ENCODE assay signal across 12 mouse cellular contexts in genomic region chr7:140971479-140972171, GRCm38 (mm10). TPM values are rescaled to one million over a fixed set of nuclear protein-coding genes. Genes with fewer than 3 reads are reported as not detected.
A peak's percentile ranks its signal among the peaks of the same experiment; 100 is the strongest.
DNase-seq lines count a peak whose midpoint lies in the region; ATAC-seq and TF ChIP-seq lines count a peak whose summit lies in the region.
"Had no signal": no experiment of that assay in that cellular context is flagged by ENCODE, and none has a peak within 500 bp of the region (broad histone marks: within the 10 kb centered on the region; RNA-seq: fewer than 3 reads in every experiment).

No protein-coding gene starts in this region.

- no peak for DNase-seq in ES-E14 (ENCODE audit: low read depth, low spot score)
- peak; percentile 56 for DNase-seq in heart, adult 8-10 months (ENCODE audit: low spot score)
- DNase-seq in lung, postnatal 25 days (ENCODE audit: low spot score) = peak; percentile 72
- no peak for DNase-seq in cerebellum, postnatal 14 days
- DNase-seq in cerebellum, adult 9-11 months = no peak
- no peak for DNase-seq in left cerebral cortex, adult 8-10 months (ENCODE audit: low spot score in 2 of 2)
- DNase-seq: cerebellum, adult 2 months had no signal

- H3K9ac ChIP-seq in ES-E14 (ENCODE audit: insufficient read depth, low read depth, low read length, poor library complexity, severe bottlenecking) = no peak overlapping the region; the same call in 1 of the 2 replicates
- no peak overlapping the region for H3K9ac ChIP-seq in kidney, embryonic 16.5 days (replicated peaks; ENCODE audit: low read length)

- peaks cover 25 to 52% of the 10 kb centered on the region in 2 experiments for H3K4me1 ChIP-seq in ES-E14 (ENCODE audit: control insufficient read depth in 2 of 2, insufficient read depth in 2 of 2, low read length in 2 of 2, poor library complexity in 1 of 2)
- H3K4me1 ChIP-seq in kidney, embryonic 16.5 days (ENCODE audit: insufficient read depth, low read length) = peaks cover 46% of the 10 kb centered on the region

- H3K4me2 ChIP-seq in kidney, embryonic 16.5 days (replicated peaks; ENCODE audit: low read depth, low read length) = no peak overlapping the region

- in situ Hi-C loops in ES-E14 (cut with MboI; ENCODE audit: low sequenced_read_pairs in 2 of 2, unreplicated experiment in 2 of 2) = no loop called here

- H3K27ac ChIP-seq in ES-E14 (ENCODE audit: insufficient read depth, low read depth, low read length, poor library complexity, severe bottlenecking) = peak overlapping the region; percentile 45; the same call in 1 of the 2 replicates
- peak overlapping the region; percentile 82 for H3K27ac ChIP-seq in kidney, embryonic 16.5 days (ENCODE audit: low read length)

- ATAC-seq in kidney, embryonic 16.5 days (ENCODE audit: low FRiP score, low TSS enrichment) = peak; percentile 29; the same call in 1 of the 2 replicates
- no peak for ATAC-seq in monocyte, adult 5-6 weeks (replicated peaks; ENCODE audit: insufficient number of reproducible peaks, low FRiP score, low TSS enrichment, poor library complexity, severe bottlenecking)

- H3K4me3 ChIP-seq in ES-E14 (ENCODE audit: insufficient read depth in 1 of 2, low read depth in 1 of 2, low read length in 2 of 2, poor library complexity in 1 of 2, severe bottlenecking in 1 of 2) = no peak overlapping the region
- H3K4me3 ChIP-seq in kidney, embryonic 16.5 days (ENCODE audit: low read length) = no peak overlapping the region

- no peaks in the 10 kb centered on the region for H3K27me3 ChIP-seq in kidney, embryonic 16.5 days (ENCODE audit: insufficient read depth, low read length)

- H3K9me3 ChIP-seq in ES-E14 (ENCODE audit: control insufficient read depth, insufficient read depth, low read depth, low read length) = no peaks in the 10 kb centered on the region
- no peaks in the 10 kb centered on the region for H3K9me3 ChIP-seq in kidney, embryonic 16.5 days (ENCODE audit: low read length)

- H3K36me3 ChIP-seq in ES-E14 (ENCODE audit: control insufficient read depth, insufficient read depth, low read length, poor library complexity, severe bottlenecking) = peaks cover 9% of the 10 kb centered on the region; the same call in 1 of the 2 replicates
- H3K36me3 ChIP-seq in kidney, embryonic 16.5 days (ENCODE audit: insufficient read depth, low read length) = no peaks in the 10 kb centered on the region

- 58% methylated on average over 8 of the region's 8 CpGs for WGBS in kidney, embryonic 16.5 days

TF ChIP-seq in ES-E14, 5 proteins besides CTCF, POLR2A, EP300 and RAD21:
- TF ChIP-seq HCFC1 (IDR thresholded peaks at IDR 0.05; ENCODE audit: borderline replicate concordance, insufficient read depth, low read length) = no peak

RNA-seq across cellular contexts. Expression of gene Ifitm1, which starts 4.6 kb away (rescaled TPM):
- 274 and 585 TPM in 2 replicates for total RNA-seq in ES-E14 (2012; rRNA removed)
- total RNA-seq in heart, adult 8-10 months (2022) = 1 to 10 TPM; 1.6 to 6.3 (median 5.0) TPM
- polyA plus RNA-seq in kidney, embryonic 16.5 days (2015; fragmentation: Nextera tagmentation; extraction: Ambion mirVana) = 64.6 and 72.4 TPM in 2 replicates
- total RNA-seq in monocyte, adult 5-6 weeks (2017) = 38.2 to 83.6 TPM (median 70.9 TPM) in 3 replicates
- 1 to 10 TPM; 3.6 to 7.4 (median 5.0) TPM for total RNA-seq in left cerebral cortex, adult 8-10 months (2022)

RNA-seq across cellular contexts. Expression of gene Ifitm2, which starts 15.8 kb away (rescaled TPM):
- 679 and 1,158 TPM in 2 replicates for total RNA-seq in ES-E14 (2012; rRNA removed)
- total RNA-seq in heart, adult 8-10 months (2022) = 100 to 1,000 TPM in 1 of 4 experiments, 10 to 100 TPM in 3; 86.2 to 101 (median 90.3) TPM
- polyA plus RNA-seq in kidney, embryonic 16.5 days (2015; fragmentation: Nextera tagmentation; extraction: Ambion mirVana) = 991 and 995 TPM in 2 replicates
- 203 to 367 TPM (median 305 TPM) in 3 replicates for total RNA-seq in monocyte, adult 5-6 weeks (2017)
- 10 to 100 TPM; 13.5 to 19.6 (median 16.7) TPM for total RNA-seq in left cerebral cortex, adult 8-10 months (2022)

RNA-seq across cellular contexts. Expression of gene Gm45717, which starts 15.9 kb away (rescaled TPM):
- not detected in 2 replicates for total RNA-seq in ES-E14 (2012; rRNA removed)
- not detected for total RNA-seq in heart, adult 8-10 months (2022)
- 0.76 TPM in 1 of 2 replicates, not detected in the other for polyA plus RNA-seq in kidney, embryonic 16.5 days (2015; fragmentation: Nextera tagmentation; extraction: Ambion mirVana)
- not detected in 3 replicates for total RNA-seq in monocyte, adult 5-6 weeks (2017)
- total RNA-seq in left cerebral cortex, adult 8-10 months (2022) = not detected
- polyA plus RNA-seq: cerebellum, adult 2 months; limb, embryonic 11.5 days; neural tube, embryonic 14.5 days; testis, adult 2 months had no signal

RNA-seq across cellular contexts. Expression of gene Ifitm5, which starts 21.5 kb away (rescaled TPM):
- 7.7 and 18.6 TPM in 2 replicates for total RNA-seq in ES-E14 (2012; rRNA removed)
- under 1 TPM in 3 of 4 experiments, not detected in 1; 0.35 to 0.72 (median 0.37) TPM for total RNA-seq in heart, adult 8-10 months (2022)
- 4.2 and 5.8 TPM in 2 replicates for polyA plus RNA-seq in kidney, embryonic 16.5 days (2015; fragmentation: Nextera tagmentation; extraction: Ambion mirVana)
- 2.4 TPM in 1 of 3 replicates, not detected in the others for total RNA-seq in monocyte, adult 5-6 weeks (2017)
- total RNA-seq in left cerebral cortex, adult 8-10 months (2022) = under 1 TPM in 1 of 4 experiments, not detected in 3; 0.51 TPM
- polyA plus RNA-seq: cerebellum, adult 2 months had no signal

RNA-seq across cellular contexts. Expression of gene Pgghg, which starts 30.4 kb away (rescaled TPM):
- 10.0 and 12.5 TPM in 2 replicates for total RNA-seq in ES-E14 (2012; rRNA removed)
- 1 to 10 TPM; 3.8 to 5.3 (median 4.3) TPM for total RNA-seq in heart, adult 8-10 months (2022)
- 25.3 and 26.6 TPM in 2 replicates for polyA plus RNA-seq in kidney, embryonic 16.5 days (2015; fragmentation: Nextera tagmentation; extraction: Ambion mirVana)
- 10.6 to 14.2 TPM (median 13.8 TPM) in 3 replicates for total RNA-seq in monocyte, adult 5-6 weeks (2017)
- 1 to 10 TPM; 3.9 to 4.7 (median 4.3) TPM for total RNA-seq in left cerebral cortex, adult 8-10 months (2022)

Comparison
In these comparisons a context has a peak if more than half of its experiments do, and no peak if none do; other contexts are left out.
1. DNase-seq: peak in heart, adult 8-10 months (single experiment) and lung, postnatal 25 days (single experiment); none in ES-E14 (single experiment), cerebellum, postnatal 14 days (0 of 2), cerebellum, adult 9-11 months (single experiment) and left cerebral cortex, adult 8-10 months (0 of 2).